30 mouse cellular contexts compared by ENCODE assay signal in genomic region chr1:166146626-166147025, GRCm38 (mm10). TPM values are rescaled to one million over a fixed set of nuclear protein-coding genes. Genes with fewer than 3 reads are reported as not detected.
"Had no signal": no experiment of that assay in that cellular context is flagged by ENCODE, and none has a peak within 500 bp of the region (broad histone marks: within the 10 kb centered on the region; RNA-seq: fewer than 3 reads in every experiment).

No protein-coding gene starts in this region.

- H3K4me3 ChIP-seq: gastrocnemius, adult 2 months; heart, adult 2 months; heart, embryonic 13.5 days; heart, embryonic 15.5 days; layer of hippocampus, adult 2 months; left cerebral cortex, adult 2 months; limb, embryonic 13.5 days; limb, embryonic 15.5 days; liver, embryonic 12.5 days had no signal

- H3K9me3 ChIP-seq: heart, embryonic 13.5 days; heart, embryonic 15.5 days; limb, embryonic 13.5 days; limb, embryonic 15.5 days; liver, embryonic 12.5 days had no signal

- H3K27me3 ChIP-seq: heart, embryonic 13.5 days; heart, embryonic 15.5 days; limb, embryonic 13.5 days; limb, embryonic 15.5 days had no signal

- H3K27ac ChIP-seq: gastrocnemius, adult 2 months; heart, adult 2 months; heart, embryonic 13.5 days; heart, embryonic 15.5 days; hindbrain, embryonic 14.5 days; hindbrain, postnatal 0 days; layer of hippocampus, adult 2 months; left cerebral cortex, adult 2 months; limb, embryonic 13.5 days; limb, embryonic 15.5 days; liver, embryonic 12.5 days; liver, embryonic 14.5 days had no signal

- H3K4me2 ChIP-seq: heart, embryonic 11.5 days; heart, embryonic 13.5 days; heart, embryonic 15.5 days; hindbrain, embryonic 14.5 days; limb, embryonic 13.5 days; limb, embryonic 15.5 days; liver, embryonic 12.5 days had no signal

- ATAC-seq: hindbrain, postnatal 0 days; intestine, embryonic 16.5 days; liver, embryonic 12.5 days had no signal

- H3K4me1 ChIP-seq: heart, embryonic 15.5 days; limb, embryonic 13.5 days; limb, embryonic 15.5 days had no signal

- H3K36me3 ChIP-seq: heart, embryonic 13.5 days; heart, embryonic 15.5 days; limb, embryonic 13.5 days; limb, embryonic 15.5 days; liver, embryonic 12.5 days had no signal

- DNase-seq: gastrocnemius, adult 2 months; gastrocnemius, postnatal 10 days; gastrocnemius, postnatal 36 days; heart, adult 11 months; heart, adult 2 months; heart, postnatal 14 days; heart, postnatal 36 days; kidney, adult 18-20 months; kidney, adult 8-10 months; kidney, postnatal 10 days; kidney, postnatal 25 days; kidney, postnatal 4 days had no signal

- H3K9ac ChIP-seq: heart, embryonic 13.5 days; heart, embryonic 15.5 days; hindbrain, embryonic 14.5 days; limb, embryonic 13.5 days; limb, embryonic 15.5 days; liver, embryonic 12.5 days; liver, embryonic 14.5 days had no signal

RNA-seq across cellular contexts. Expression of gene Gpa33, which starts 16.6 kb away (rescaled TPM):
- total RNA-seq: gastrocnemius, adult 2 months; gastrocnemius, postnatal 10 days; gastrocnemius, postnatal 36 days; heart, adult 2 months; heart, postnatal 14 days; heart, postnatal 36 days; hematopoietic stem cell, adult 5-6 weeks; hindbrain, postnatal 0 days; layer of hippocampus, adult 2 months; layer of hippocampus, postnatal 10 days; layer of hippocampus, postnatal 25 days; left cerebral cortex, adult 2 months; left cerebral cortex, postnatal 14 days; left cerebral cortex, postnatal 36 days; liver, adult 2 months had no signal
- polyA plus RNA-seq: heart, adult 2 months; heart, embryonic 11.5 days; heart, embryonic 13.5 days; heart, embryonic 15.5 days; hindbrain, embryonic 14.5 days; liver, embryonic 12.5 days had no signal

RNA-seq across cellular contexts. Expression of gene Dusp27, which starts 18.9 kb away (rescaled TPM):
- total RNA-seq: hematopoietic stem cell, adult 5-6 weeks; layer of hippocampus, adult 2 months; liver, adult 2 months had no signal
- polyA plus RNA-seq: liver, adult 2 months had no signal
